Mouse (Mus musculus): ENCODE data around the gene Doc2g.
"Not testable (repeated sequence)": the region's sequence is repeated elsewhere in the genome, so short reads cannot be mapped to it uniquely, and the experiment has no call there.

Doc2g gene

GRCm38 (mm10) chr19:4003112-4003511 is at the start of gene Doc2g:
Gene Doc2g, plus strand, starts transcription at chr19:4003313.
- no peak for DNase-seq (ENCODE audit: low spot score in 2 of 2)

GRCm38 (mm10) chr19:3955033-3955432 is 48.1 kb upstream of the Doc2g start:
- DNase-seq (ENCODE audit: low spot score in 2 of 2) = no peak

- no peak for DNase-seq (ENCODE audit: low spot score in 2 of 2)
These were observed 47.3 kb upstream of the Doc2g start for GRCm38 (mm10) chr19:3955804-3956203.

- not testable (repeated sequence) for DNase-seq (ENCODE audit: low spot score in 2 of 2)
These were observed 45.6 kb upstream of the Doc2g start for GRCm38 (mm10) chr19:3957296-3958036.

- no peak for DNase-seq (ENCODE audit: low spot score in 2 of 2)
These were observed 44.6 kb upstream of the Doc2g start, which contains the start of gene Aldh3b3 for GRCm38 (mm10) chr19:3958470-3958869. Gene Aldh3b3, plus strand, starts transcription at chr19:3958645.

- DNase-seq (ENCODE audit: low spot score in 2 of 2) = no peak
These were observed 44.1 kb upstream of the Doc2g start for GRCm38 (mm10) chr19:3959030-3959429.

GRCm38 (mm10) chr19:3960211-3960610 is 42.9 kb upstream of the Doc2g start:
- no peak for DNase-seq (ENCODE audit: low spot score in 2 of 2)

GRCm38 (mm10) chr19:3961805-3962204 is 41.3 kb upstream of the Doc2g start:
- not testable (repeated sequence) for DNase-seq (ENCODE audit: low spot score in 2 of 2)

- DNase-seq (ENCODE audit: low spot score in 2 of 2) = no peak
These were observed 40.6 kb upstream of the Doc2g start for GRCm38 (mm10) chr19:3962469-3962868.

GRCm38 (mm10) chr19:3964030-3964429 is 39.1 kb upstream of the Doc2g start:
- no peak for DNase-seq (ENCODE audit: low spot score in 2 of 2)

GRCm38 (mm10) chr19:3966330-3967075 is 36.6 kb upstream of the Doc2g start:
- no peak for DNase-seq (ENCODE audit: low spot score in 2 of 2)

GRCm38 (mm10) chr19:3967258-3967657 is 35.9 kb upstream of the Doc2g start:
- no peak for DNase-seq (ENCODE audit: low spot score in 2 of 2)

GRCm38 (mm10) chr19:3972229-3972628 is 30.9 kb upstream of the Doc2g start, which contains the start of gene Aldh3b2:
Gene Aldh3b2, plus strand, starts transcription at chr19:3972328.
- peak in 1 of 2 experiments; percentile 44 for DNase-seq (ENCODE audit: low spot score in 2 of 2)

GRCm38 (mm10) chr19:3974608-3975007 is 28.5 kb upstream of the Doc2g start:
- DNase-seq (ENCODE audit: low spot score in 2 of 2) = not testable (repeated sequence)

GRCm38 (mm10) chr19:3975866-3976265 is 27.2 kb upstream of the Doc2g start:
- DNase-seq (ENCODE audit: low spot score in 2 of 2) = no peak

- DNase-seq (ENCODE audit: low spot score in 2 of 2) = peak; percentile 55 to 78
These were observed 22.8 kb upstream of the Doc2g start for GRCm38 (mm10) chr19:3980309-3980708.

- DNase-seq (ENCODE audit: low spot score in 2 of 2) = no peak
These were observed 22.2 kb upstream of the Doc2g start for GRCm38 (mm10) chr19:3980917-3981316.

- DNase-seq (ENCODE audit: low spot score in 2 of 2) = no peak
These were observed 19.4 kb upstream of the Doc2g start for GRCm38 (mm10) chr19:3983527-3984200.

- DNase-seq (ENCODE audit: low spot score in 2 of 2) = no peak
These were observed 17.8 kb upstream of the Doc2g start for GRCm38 (mm10) chr19:3985261-3985681.

- DNase-seq (ENCODE audit: low spot score in 2 of 2) = peak; percentile 80 to 84
These were observed 16.8 kb upstream of the Doc2g start, which contains the start of gene Acy3 for GRCm38 (mm10) chr19:3986334-3986733. Gene Acy3, plus strand, starts transcription at chr19:3986570.

- DNase-seq (ENCODE audit: low spot score in 2 of 2) = no peak
These were observed 15.0 kb upstream of the Doc2g start for GRCm38 (mm10) chr19:3988066-3988465.

GRCm38 (mm10) chr19:3988750-3989149 is 14.4 kb upstream of the Doc2g start:
- no peak for DNase-seq (ENCODE audit: low spot score in 2 of 2)

Data from urinary bladder, postnatal 4 days (tissue).